Mouse (Mus musculus): ENCODE results near the gene Neurl4. TPM values are rescaled to one million over a fixed set of nuclear protein-coding genes. Genes with fewer than 3 reads are reported as not detected.

Neurl4 gene
- polyA plus RNA-seq, 1 experiment: 23.9 TPM

DNA sequence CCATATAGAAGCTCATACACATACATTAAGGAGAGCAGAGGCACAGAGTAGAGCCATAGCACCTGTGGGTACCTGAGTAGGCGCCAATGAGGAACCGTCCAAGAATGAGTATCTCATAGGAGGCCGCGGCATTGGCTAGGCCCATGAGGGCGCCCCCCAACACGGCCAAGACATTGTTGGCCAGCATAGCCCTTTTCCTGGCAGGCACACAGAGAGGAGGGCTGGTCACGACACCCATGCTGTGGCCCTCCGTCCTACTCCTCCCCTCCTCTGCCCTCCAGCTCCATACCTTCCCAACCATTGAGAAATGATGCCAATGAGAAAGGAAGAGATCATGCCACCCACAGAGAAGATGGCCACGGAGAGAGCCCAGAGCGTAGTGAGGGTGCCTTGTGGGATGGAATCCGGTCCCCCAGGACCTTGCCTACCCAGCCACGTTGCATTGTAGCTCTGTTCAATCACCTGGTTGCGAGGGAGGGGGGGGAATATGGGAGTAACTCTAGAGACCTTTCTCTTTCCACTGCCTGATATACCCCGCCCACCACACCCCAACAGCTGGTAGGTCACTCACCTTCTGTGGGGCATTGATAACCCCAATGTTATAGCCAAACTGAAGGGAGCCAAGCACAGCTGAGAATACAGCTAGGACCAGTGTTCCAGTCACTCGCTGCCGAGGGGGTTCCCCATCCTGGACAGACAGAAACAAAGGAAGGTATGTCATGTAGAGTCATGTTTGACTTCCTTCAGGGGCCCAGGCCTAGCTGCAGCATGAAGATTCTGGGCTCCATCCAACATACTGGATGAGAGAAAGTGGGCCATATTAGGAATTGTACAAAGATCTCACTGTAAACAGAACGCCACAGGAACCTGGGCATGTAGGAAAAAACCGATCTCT, 45.4 kb downstream of the Neurl4 start:
- H3K4me1 ChIP-seq (ENCODE audit: control insufficient read depth, insufficient read depth, insufficient read length, low read length): peaks cover 4% of the 10 kb centered on the region
- 0 out of 2 replicates have a peak overlapping the region, but pooled peaks have one; percentile 13 for H3K27ac ChIP-seq (ENCODE audit: insufficient read depth, low read depth, low read length)
- H3K27me3 ChIP-seq (ENCODE audit: control insufficient read depth, insufficient read depth, low read length): no peaks in the 10 kb centered on the region
- no peaks in the 10 kb centered on the region for H3K36me3 ChIP-seq (ENCODE audit: control insufficient read depth, insufficient read depth, low read length)
- H3K4me3 ChIP-seq (ENCODE audit: low read depth, low read length): 0 out of 2 replicates have a peak overlapping the region, but pooled peaks have one; percentile 0
- WGBS: 86% methylated on average over 18 of the region's 18 CpGs
- TF ChIP-seq CTCF (IDR thresholded peaks at IDR 0.05; ENCODE audit: extremely low read depth, insufficient read length, insufficient replicate concordance, low read depth, low read length) (no peak), POLR2A (IDR thresholded peaks at IDR 0.05; ENCODE audit: low read depth, low read length) (no peak)

DNA sequence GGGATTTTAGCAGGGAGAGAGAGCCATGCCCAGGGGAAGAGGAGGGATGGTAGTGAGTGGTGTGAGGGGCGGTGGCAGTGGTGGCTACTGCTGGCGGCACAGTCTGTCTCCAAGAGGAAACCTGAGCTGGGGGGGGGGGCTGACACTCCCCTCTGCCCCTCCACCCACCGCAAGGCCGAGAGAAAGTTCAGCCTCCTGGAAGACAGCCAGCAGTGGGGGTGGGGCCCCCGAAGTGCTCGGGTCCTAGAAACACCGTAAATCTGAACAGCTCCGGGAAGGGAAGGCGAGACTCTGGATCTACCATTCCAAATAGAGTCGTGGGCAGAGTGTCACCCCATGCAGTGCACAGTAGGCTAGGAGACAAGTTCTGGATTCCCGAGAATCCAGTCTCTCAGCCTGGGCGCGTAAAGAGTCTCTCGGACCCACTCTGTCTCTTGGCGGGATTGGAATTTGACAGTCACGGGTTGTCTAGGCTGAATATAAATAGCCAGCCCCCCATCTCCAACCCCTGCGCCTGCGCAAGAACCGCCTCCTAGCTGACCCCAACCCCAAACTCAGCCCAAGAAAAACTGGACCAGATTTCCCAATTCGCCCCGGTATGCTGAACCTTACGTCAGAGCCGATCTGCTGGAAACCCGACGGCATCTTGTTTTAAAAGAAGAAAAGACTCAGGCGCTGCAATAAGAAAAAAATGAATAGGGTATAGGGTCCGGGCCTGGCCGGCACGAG, 46.6 kb downstream of the Neurl4 start:
- no peaks in the 10 kb centered on the region for H3K27me3 ChIP-seq (ENCODE audit: control insufficient read depth, insufficient read depth, low read length)
- H3K36me3 ChIP-seq (ENCODE audit: control insufficient read depth, insufficient read depth, low read length): no peaks in the 10 kb centered on the region
- WGBS: 14% methylated on average over 29 of the region's 29 CpGs
- H3K27ac ChIP-seq (ENCODE audit: insufficient read depth, low read depth, low read length): peak overlapping the region; percentile 37; the same call in 1 of the 2 replicates
- TF ChIP-seq POLR2A (IDR thresholded peaks at IDR 0.05; ENCODE audit: low read depth, low read length) (no peak), CTCF (IDR thresholded peaks at IDR 0.05; ENCODE audit: extremely low read depth, insufficient read length, insufficient replicate concordance, low read depth, low read length) (no peak)
- H3K4me3 ChIP-seq (ENCODE audit: low read depth, low read length): peak overlapping the region; percentile 56
- peaks cover 4% of the 10 kb centered on the region for H3K4me1 ChIP-seq (ENCODE audit: control insufficient read depth, insufficient read depth, insufficient read length, low read length)

DNA sequence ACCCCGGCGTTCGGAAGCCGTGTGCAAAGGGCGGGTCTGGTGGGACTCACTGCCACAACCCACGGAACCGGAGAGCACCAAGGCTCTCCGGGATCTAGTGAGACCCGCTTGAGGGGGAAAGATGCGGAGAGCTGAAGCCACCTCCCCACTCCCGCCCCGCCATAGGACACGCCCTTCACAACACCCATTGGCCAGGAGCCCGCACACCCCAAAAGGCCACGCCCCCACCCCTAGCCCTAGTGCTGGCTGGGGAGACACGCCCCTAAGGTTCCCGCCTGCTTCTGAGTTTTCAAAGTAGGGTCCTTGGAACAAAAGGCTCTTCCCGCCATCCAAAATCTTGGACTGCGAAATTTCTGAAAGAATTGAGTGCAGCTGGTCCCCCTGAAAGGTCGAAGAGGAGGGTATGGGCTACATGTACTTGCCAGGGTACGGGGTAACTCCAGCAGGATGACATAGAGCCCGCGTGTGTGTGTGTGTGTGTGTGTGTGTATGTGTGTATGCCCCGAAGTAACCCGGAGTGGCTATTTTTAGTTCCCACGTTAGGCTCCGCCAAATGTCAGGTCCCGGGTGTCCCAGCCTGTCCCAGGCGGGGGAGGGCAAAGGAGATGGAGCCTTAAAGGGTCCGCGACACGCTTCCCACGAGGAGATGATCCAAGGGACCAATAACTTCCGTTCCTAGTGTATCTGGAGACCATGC, 47.3 kb downstream of the Neurl4 start, which contains the start of gene Slc2a4:
Slc2a4 (minus strand) TSS at position 123 of the 697 bp plus-strand sequence.
- Histone ChIP-seq H3K4me3 (ENCODE audit: low read depth, low read length) (peak within 1 kb of the TSS; percentile 56), H3K4me1 (ENCODE audit: control insufficient read depth, insufficient read depth, insufficient read length, low read length) (peaks cover 6% of the 10 kb centered on the region), H3K27ac (ENCODE audit: insufficient read depth, low read depth, low read length) (peak within 1 kb of the TSS; percentile 37; the same call in 1 of the 2 replicates), H3K27me3 (ENCODE audit: control insufficient read depth, insufficient read depth, low read length) (no peaks in the 10 kb centered on the region), H3K36me3 (ENCODE audit: control insufficient read depth, insufficient read depth, low read length) (no peaks in the 10 kb centered on the region)
- under 1% methylated on average over 34 of the region's 34 CpGs for WGBS
- TF ChIP-seq POLR2A (IDR thresholded peaks at IDR 0.05; ENCODE audit: low read depth, low read length): no peak

DNA sequence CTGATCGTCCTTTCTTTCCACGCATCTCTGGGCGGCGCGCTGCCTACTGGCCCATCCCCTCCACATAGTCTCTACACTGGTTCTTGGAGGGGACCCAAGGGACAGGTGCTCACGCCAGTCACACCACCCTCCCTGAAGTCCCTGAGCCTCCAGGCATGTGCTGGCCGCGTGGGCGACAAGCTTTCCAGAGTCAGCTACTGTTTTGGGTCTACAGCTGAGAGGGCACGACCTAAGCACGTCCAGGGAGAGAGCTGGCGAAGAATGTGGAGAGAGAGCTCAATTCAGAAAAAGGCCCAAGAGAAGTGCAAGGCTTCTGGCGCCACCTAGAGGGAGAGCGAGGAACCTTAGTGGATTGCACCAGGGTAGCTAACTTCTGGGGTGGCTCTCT, 47.9 kb downstream of the Neurl4 start:
- H3K4me1 ChIP-seq (ENCODE audit: control insufficient read depth, insufficient read depth, insufficient read length, low read length): peaks cover 6% of the 10 kb centered on the region
- H3K4me3 ChIP-seq (ENCODE audit: low read depth, low read length): peak overlapping the region; percentile 56
- H3K36me3 ChIP-seq (ENCODE audit: control insufficient read depth, insufficient read depth, low read length): no peaks in the 10 kb centered on the region
- H3K27me3 ChIP-seq (ENCODE audit: control insufficient read depth, insufficient read depth, low read length): no peaks in the 10 kb centered on the region
- WGBS: under 1% methylated on average over 14 of the region's 14 CpGs
- TF ChIP-seq POLR2A (IDR thresholded peaks at IDR 0.05; ENCODE audit: low read depth, low read length): no peak
- TF ChIP-seq CTCF (IDR thresholded peaks at IDR 0.05; ENCODE audit: extremely low read depth, insufficient read length, insufficient replicate concordance, low read depth, low read length): peak; percentile 96
- H3K27ac ChIP-seq (ENCODE audit: insufficient read depth, low read depth, low read length): no peak overlapping the region

DNA sequence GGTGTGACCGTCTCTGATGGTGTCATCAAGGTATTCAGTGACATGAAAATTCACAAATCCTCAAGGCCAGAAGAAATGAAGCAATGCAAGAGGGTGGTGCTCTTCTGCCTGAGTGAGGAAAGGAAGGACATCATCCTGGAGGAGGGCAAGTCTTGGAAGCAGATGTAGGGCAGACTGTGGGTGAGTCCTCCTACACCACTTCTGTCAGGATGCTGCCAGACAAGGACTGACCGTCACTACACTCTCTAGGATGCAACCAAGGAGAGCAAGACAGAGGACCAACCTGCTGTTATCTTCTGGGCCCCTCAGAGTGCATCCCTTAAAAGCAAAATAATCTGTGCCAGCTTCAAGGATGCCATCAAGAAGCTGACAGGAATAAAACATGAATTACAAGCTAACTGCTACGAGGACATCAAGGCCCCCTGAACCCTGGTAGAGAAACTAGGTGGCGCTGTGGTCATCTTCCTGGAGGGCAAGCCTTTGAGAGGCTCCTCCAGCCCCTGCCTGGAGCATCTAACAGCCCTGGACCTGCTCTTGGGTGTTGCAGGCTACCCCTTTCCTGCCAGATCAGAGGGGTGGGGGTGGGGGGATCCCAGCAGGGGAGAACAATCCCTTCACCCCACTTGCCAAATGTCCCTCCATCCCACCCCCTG, 50.1 kb downstream of the Neurl4 start:
- Histone ChIP-seq H3K27ac (ENCODE audit: insufficient read depth, low read depth, low read length) (no peak overlapping the region), H3K36me3 (ENCODE audit: control insufficient read depth, insufficient read depth, low read length) (no peaks in the 10 kb centered on the region), H3K27me3 (ENCODE audit: control insufficient read depth, insufficient read depth, low read length) (no peaks in the 10 kb centered on the region), H3K4me1 (ENCODE audit: control insufficient read depth, insufficient read depth, insufficient read length, low read length) (peaks cover 9% of the 10 kb centered on the region), H3K4me3 (ENCODE audit: low read depth, low read length) (no peak overlapping the region)
- TF ChIP-seq POLR2A (IDR thresholded peaks at IDR 0.05; ENCODE audit: low read depth, low read length) (no peak), CTCF (IDR thresholded peaks at IDR 0.05; ENCODE audit: extremely low read depth, insufficient read length, insufficient replicate concordance, low read depth, low read length) (peak; percentile 33; the same call in 1 of the 2 replicates)
- 48% methylated on average over 4 of the region's 4 CpGs for WGBS

DNA sequence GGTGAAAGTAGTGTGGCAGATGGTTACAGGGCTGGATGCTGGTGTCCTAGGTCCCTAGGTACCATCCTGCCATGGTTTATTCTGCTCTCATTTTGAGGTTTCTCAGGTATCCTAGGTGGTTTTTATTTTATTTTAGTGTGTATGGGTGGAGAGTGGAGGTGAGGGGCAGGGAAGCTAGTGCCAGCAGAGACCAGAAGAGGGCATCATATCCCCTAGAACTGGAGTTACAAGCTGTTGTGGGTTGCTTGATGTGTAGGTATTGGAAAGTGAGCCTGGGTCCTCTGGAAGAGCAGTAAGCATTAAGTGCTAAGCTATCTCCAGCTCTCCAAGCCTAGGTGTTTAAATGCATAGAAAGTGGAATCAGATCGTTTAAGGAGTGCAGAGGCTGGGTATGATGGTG, 51.4 kb downstream of the Neurl4 start:
- 33% methylated on average over 1 of the region's 1 CpGs for WGBS
- Histone ChIP-seq H3K27ac (ENCODE audit: insufficient read depth, low read depth, low read length) (peak overlapping the region; percentile 77; the same call in 1 of the 2 replicates), H3K4me3 (ENCODE audit: low read depth, low read length) (no peak overlapping the region), H3K27me3 (ENCODE audit: control insufficient read depth, insufficient read depth, low read length) (no peaks in the 10 kb centered on the region), H3K36me3 (ENCODE audit: control insufficient read depth, insufficient read depth, low read length) (no peaks in the 10 kb centered on the region), H3K4me1 (ENCODE audit: control insufficient read depth, insufficient read depth, insufficient read length, low read length) (peaks cover 9% of the 10 kb centered on the region)
- TF ChIP-seq CTCF (IDR thresholded peaks at IDR 0.05; ENCODE audit: extremely low read depth, insufficient read length, insufficient replicate concordance, low read depth, low read length) (peak; percentile 34; the same call in 1 of the 2 replicates), POLR2A (IDR thresholded peaks at IDR 0.05; ENCODE audit: low read depth, low read length) (no peak)

Data from small intestine, adult 2 months (tissue).